Mouse (Mus musculus) spleen, adult 2 months (tissue): ENCODE results near the gene Ap2a2.

Experiments used
- CTCF ChIP-seq: fragments of 200-500 bp; IDR thresholded peaks from 2 replicates; pipeline ENCODE4 v1.5.1; 2011; ENCODE audit warnings: mild to moderate bottlenecking, inconsistent platforms; ENCODE audit not compliant: insufficient read depth, insufficient read length, insufficient replicate concordance; ENCODE audit errors: extremely low read depth
- POLR2A ChIP-seq: fragments of 200-500 bp; IDR thresholded peaks from 2 replicates; pipeline ENCODE4 v1.6.1; 2011; ENCODE audit warnings: low read depth, low read length, inconsistent platforms

DNA sequence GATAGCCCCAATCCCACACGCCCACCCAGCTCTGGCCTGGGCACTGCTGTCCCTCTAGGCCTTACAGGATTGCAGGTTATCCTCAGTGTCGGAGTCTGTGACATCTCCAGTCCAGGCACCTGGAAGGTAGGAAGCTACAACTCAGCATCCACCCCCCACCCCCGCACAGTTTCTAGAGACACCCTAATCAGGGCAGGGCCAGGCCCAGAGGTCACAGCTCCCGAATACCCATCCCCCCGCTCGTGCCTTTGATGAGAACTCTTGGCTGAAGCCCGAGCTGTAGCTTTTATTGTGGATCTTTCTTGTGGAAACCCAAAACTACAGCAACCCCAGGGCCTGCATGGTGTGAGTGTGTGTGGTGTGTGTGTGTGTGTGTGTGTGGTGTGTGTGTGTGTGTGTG lies 90.2 kb downstream of the Ap2a2 start:
- TF ChIP-seq CTCF (no peak), POLR2A (no peak)
